Mouse (Mus musculus) gastrocnemius, adult 18-20 months (tissue): ENCODE measurements at regions not wholly inside any gene's neighbourhood (a gene's known extent, or its start where the extent isn't known, plus 50 kb on each side); places are given as distances from the start of the nearest gene placed in this dataset.
A peak's percentile ranks its signal among the peaks of the same experiment; 100 is the strongest.

ENCODE experiments used
- DNase-seq: peaks from one replicate; pipeline ENCODE4 v3.0.0; 2021; ENCODE audit warnings: low spot score

GRCm38 (mm10) chr10:38147421-38147820 lies 674.2 kb downstream of the Rfpl4b start:
- no peak for DNase-seq

GRCm38 (mm10) chr10:38139196-38139595 lies 682.4 kb downstream of the Rfpl4b start:
- no peak for DNase-seq

GRCm38 (mm10) chr10:38121911-38122573 lies 699.5 kb downstream of the Rfpl4b start:
- peak; percentile 72 for DNase-seq

GRCm38 (mm10) chr10:38118601-38119000 lies 703.0 kb downstream of the Rfpl4b start:
- DNase-seq: no peak

- DNase-seq: peak; percentile 21
Observed at GRCm38 (mm10) chr10:38116516-38116915, 705.1 kb downstream of the Rfpl4b start.

- DNase-seq: no peak
Observed at GRCm38 (mm10) chr10:38114194-38114593, 707.4 kb downstream of the Rfpl4b start.

- no peak for DNase-seq
Observed at GRCm38 (mm10) chr10:38108591-38108990, 713.0 kb downstream of the Rfpl4b start.

GRCm38 (mm10) chr10:38103570-38103969 lies 718.0 kb downstream of the Rfpl4b start:
- DNase-seq: no peak

- no peak for DNase-seq
Observed at GRCm38 (mm10) chr10:38078521-38078920, 743.1 kb downstream of the Rfpl4b start.

- no peak for DNase-seq
Observed at GRCm38 (mm10) chr10:38072394-38072793, 749.2 kb downstream of the Rfpl4b start.

- no peak for DNase-seq
Observed at GRCm38 (mm10) chr10:38059050-38059449, 762.5 kb downstream of the Rfpl4b start.

- DNase-seq: no peak
Observed at GRCm38 (mm10) chr10:38010452-38010851, 811.1 kb downstream of the Rfpl4b start.

- DNase-seq: no peak
Observed at GRCm38 (mm10) chr10:37995691-37996445, 825.7 kb downstream of the Rfpl4b start.

GRCm38 (mm10) chr10:37988297-37989263 lies 833.0 kb downstream of the Rfpl4b start:
- no peak for DNase-seq

GRCm38 (mm10) chr10:37978899-37979539 lies 840.3 kb upstream of the Marcks start:
- DNase-seq: no peak

GRCm38 (mm10) chr10:37960051-37960450 lies 821.3 kb upstream of the Marcks start:
- DNase-seq: no peak

GRCm38 (mm10) chr10:37914780-37915179 lies 776.1 kb upstream of the Marcks start:
- no peak for DNase-seq

- no peak for DNase-seq
Observed at GRCm38 (mm10) chr10:37911669-37912068, 772.9 kb upstream of the Marcks start.

GRCm38 (mm10) chr10:37908276-37908675 lies 769.6 kb upstream of the Marcks start:
- no peak for DNase-seq

- no peak for DNase-seq
Observed at GRCm38 (mm10) chr10:37907731-37908130, 769.0 kb upstream of the Marcks start.

GRCm38 (mm10) chr10:37887961-37888360 lies 749.2 kb upstream of the Marcks start:
- peak; percentile 22 for DNase-seq
